Mouse (Mus musculus) limb, embryonic 11.5 days (tissue): Measurements from ENCODE around the gene Hp1bp3. TPM values are rescaled to one million over a fixed set of nuclear protein-coding genes. Genes with fewer than 3 reads are reported as not detected.

Experiments used
- ATAC-seq: fragments of 200-750 bp; cut with Nextera tagmentation; 2 replicates; pipeline ENCODE4 v1.8.0; 2017; ENCODE audit warnings: low read depth; ENCODE audit not compliant: insufficient number of reproducible peaks, low FRiP score, low TSS enrichment
- DNase-seq: peaks from one replicate; pipeline ENCODE4 v3.0.0-alpha.2; 2015; ENCODE audit warnings: low spot score
- H3K27ac ChIP-seq: fragments of 300-500 bp; sonication (generic); replicated peaks from 2 replicates; pipeline ENCODE4 v1.5.1; 2014; ENCODE audit warnings: low read depth, mild to moderate bottlenecking, low read length
- H3K27me3 ChIP-seq: fragments of 300-500 bp; sonication (generic); 2 replicates; pipeline ENCODE4 v1.6.1; 2014; ENCODE audit warnings: mild to moderate bottlenecking, low read length, mixed read lengths; ENCODE audit not compliant: control insufficient read depth, insufficient read depth
- H3K36me3 ChIP-seq: fragments of 300-500 bp; sonication (generic); 2 replicates; pipeline ENCODE4 v1.6.1; 2014; ENCODE audit warnings: mild to moderate bottlenecking, low read length, moderate library complexity, mixed read lengths; ENCODE audit not compliant: control insufficient read depth, insufficient read depth
- H3K4me1 ChIP-seq: fragments of 300-500 bp; sonication (generic); 2 replicates; pipeline ENCODE4 v1.6.1; 2014; ENCODE audit warnings: low read length, mixed read lengths; ENCODE audit not compliant: control insufficient read depth, insufficient read depth
- H3K4me2 ChIP-seq: fragments of 300-500 bp; sonication (generic); 2 replicates; pipeline ENCODE4 v1.6.1; 2014; ENCODE audit warnings: low read depth, mild to moderate bottlenecking, moderate library complexity; ENCODE audit not compliant: severe bottlenecking
- H3K4me3 ChIP-seq: fragments of 300-500 bp; sonication (generic); 2 replicates; pipeline ENCODE4 v1.5.1; 2014; ENCODE audit warnings: low read depth, low read length
- H3K9ac ChIP-seq: fragments of 300-500 bp; sonication (generic); 2 replicates; pipeline ENCODE4 v1.6.1; 2014; ENCODE audit warnings: mild to moderate bottlenecking, low read length
- H3K9me3 ChIP-seq: fragments of 300-500 bp; sonication (generic); 2 replicates; pipeline ENCODE4 v1.6.1; 2016; ENCODE audit warnings: low read length; ENCODE audit not compliant: control insufficient read depth
- WGBS: fragments of 180-500 bp; shearing (Covaris S2); extraction: QIAGEN DNeasy Blood & Tissue Kit; methylation state at CpG from one replicate; pipeline ENCODE4 v1.1.7; 2014; 5-methylcytosine and 5-hydroxymethylcytosine counted together
- polyA plus RNA-seq: library from polyadenylated mRNA; unstranded; fragments of >200 nt; fragmentation: Nextera tagmentation; extraction: Ambion mirVana; gene quantifications from 2 replicates; pipeline ENCODE4 v1.2.1, GENCODE M21; 2014

The Hp1bp3 gene
- polyA plus RNA-seq: 189 TPM in 2 replicates

DNA sequence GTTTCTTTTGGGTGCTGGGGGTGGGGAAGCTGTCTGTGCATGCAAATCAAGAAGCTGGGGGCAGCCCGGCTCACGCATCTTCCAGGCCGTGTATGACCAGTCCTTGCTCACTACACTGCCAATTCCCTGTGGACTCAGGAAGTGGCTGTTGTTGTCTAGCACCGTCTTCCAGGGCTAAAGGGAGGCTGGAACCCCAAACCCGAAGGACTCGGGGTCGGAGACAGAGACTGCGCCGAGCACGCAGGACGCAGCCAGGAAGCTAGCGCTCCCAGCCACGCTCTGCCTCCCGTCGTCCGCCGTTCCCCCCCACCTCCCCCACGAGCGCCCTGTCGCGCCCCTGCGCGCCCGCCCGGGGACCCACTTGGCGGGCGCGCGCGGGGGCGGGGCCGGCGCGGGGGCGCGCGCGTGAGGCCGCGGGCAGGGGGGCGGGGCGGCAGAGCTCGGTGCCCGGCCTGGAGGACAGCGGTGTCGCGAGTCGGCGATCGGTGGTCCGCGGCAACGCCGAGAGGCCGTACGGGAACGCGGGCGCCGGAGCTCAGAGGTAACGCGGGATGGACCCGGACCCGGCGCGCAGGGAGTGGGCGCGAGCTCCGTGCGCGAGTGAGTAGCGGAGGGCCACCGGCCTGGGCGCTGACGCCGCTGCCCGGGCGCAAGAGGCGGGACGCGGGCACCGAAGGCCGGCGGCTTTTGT lies at the start of gene Hp1bp3:
TSS of gene Hp1bp3 (plus strand) at position 97 of the 691 bp plus-strand sequence.
- WGBS: under 1% methylated on average over 33 of the region's 84 CpGs
- ATAC-seq (peak; percentile 61), DNase-seq (peak; percentile 85)
- H3K27me3 ChIP-seq: no peaks in the 10 kb centered on the region
- no peaks in the 10 kb centered on the region for H3K36me3 ChIP-seq
- peaks cover 7% of the 10 kb centered on the region for H3K4me1 ChIP-seq
- H3K9me3 ChIP-seq: no peaks in the 10 kb centered on the region
- peak within 1 kb of the TSS; percentile 84 for H3K4me2 ChIP-seq
- H3K9ac ChIP-seq: peak within 1 kb of the TSS; percentile 97
- peak within 1 kb of the TSS; percentile 94 for H3K4me3 ChIP-seq
- H3K27ac ChIP-seq: peak within 1 kb of the TSS; percentile 97

DNA sequence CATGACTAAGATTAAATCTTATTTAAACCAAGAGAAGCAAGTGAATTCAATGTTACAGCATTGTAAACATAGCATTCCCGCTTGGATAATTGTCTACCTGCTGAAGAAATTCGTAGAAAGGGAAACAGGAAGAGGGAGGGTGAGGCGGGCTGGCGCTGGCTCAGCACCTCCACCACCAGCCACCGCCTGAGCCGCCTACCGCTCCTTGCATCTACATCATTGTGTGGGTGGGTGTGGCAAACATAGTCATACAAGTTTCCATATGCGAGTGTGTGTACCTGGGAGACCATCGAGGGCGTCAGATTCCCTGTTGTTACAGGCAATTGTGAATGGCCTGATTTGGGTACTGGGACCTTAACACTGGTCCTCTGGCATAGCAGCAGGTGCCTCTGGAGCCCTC lies 49.6 kb upstream of the Hp1bp3 start:
- H3K27me3 ChIP-seq: no peaks in the 10 kb centered on the region
- no peak overlapping the region for H3K9ac ChIP-seq
- 96% methylated on average over 10 of the region's 10 CpGs for WGBS
- no peak overlapping the region for H3K27ac ChIP-seq
- no peak overlapping the region for H3K4me2 ChIP-seq
- peaks cover 15% of the 10 kb centered on the region for H3K36me3 ChIP-seq
- DNase-seq (no peak), ATAC-seq (no peak)
- H3K4me1 ChIP-seq: no peaks in the 10 kb centered on the region
- H3K9me3 ChIP-seq: no peaks in the 10 kb centered on the region
- no peak overlapping the region for H3K4me3 ChIP-seq

DNA sequence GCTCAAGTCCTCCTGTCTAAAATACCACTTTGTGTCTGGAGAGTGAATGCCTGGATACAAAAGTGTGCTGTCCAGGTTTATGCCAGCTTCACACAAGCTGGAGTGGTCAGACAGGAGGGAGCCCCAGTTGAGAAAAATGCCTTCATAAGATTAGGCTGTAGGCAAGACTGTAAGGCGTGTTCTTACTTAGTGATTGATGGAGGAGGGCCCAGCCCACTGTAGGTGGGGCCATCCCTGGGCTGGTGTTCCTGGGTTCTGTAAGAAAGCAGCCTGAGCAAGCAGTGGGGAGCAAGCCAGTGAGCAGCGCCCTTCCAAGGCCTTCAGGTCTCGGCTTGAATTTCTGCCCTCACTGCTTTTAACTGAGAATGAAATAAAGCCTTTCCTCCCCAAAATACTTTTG lies 47.9 kb upstream of the Hp1bp3 start:
- no peaks in the 10 kb centered on the region for H3K27me3 ChIP-seq
- H3K9me3 ChIP-seq: no peaks in the 10 kb centered on the region
- H3K9ac ChIP-seq: no peak overlapping the region
- DNase-seq (no peak), ATAC-seq (no peak)
- no peaks in the 10 kb centered on the region for H3K4me1 ChIP-seq
- no peak overlapping the region for H3K27ac ChIP-seq
- peaks cover 15% of the 10 kb centered on the region for H3K36me3 ChIP-seq
- H3K4me3 ChIP-seq: no peak overlapping the region
- H3K4me2 ChIP-seq: no peak overlapping the region
- WGBS: 81% methylated on average over 3 of the region's 3 CpGs

DNA sequence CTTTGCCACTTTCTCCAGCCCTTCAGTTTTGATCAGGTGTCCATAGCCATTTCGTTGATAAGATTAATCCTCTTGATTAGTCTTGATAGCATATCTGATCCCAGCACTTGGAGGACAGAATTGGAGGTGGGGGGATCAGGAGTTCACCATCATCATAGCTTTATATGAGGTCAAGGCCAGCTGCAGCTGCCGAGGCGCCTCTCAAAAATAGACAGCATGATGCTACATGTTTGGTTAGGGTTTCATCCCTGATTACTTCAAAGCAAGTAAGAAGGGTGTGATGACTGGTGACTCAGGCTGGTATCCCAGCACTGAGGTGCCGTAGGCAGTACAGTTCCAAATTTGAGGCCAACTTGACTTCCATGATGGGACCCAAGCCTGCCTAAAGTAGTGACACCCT lies 46.7 kb upstream of the Hp1bp3 start:
- Histone ChIP-seq H3K4me1 (no peaks in the 10 kb centered on the region), H3K4me2 (no peak overlapping the region), H3K27me3 (no peaks in the 10 kb centered on the region), H3K9ac (no peak overlapping the region), H3K9me3 (no peaks in the 10 kb centered on the region), H3K36me3 (peaks cover 12% of the 10 kb centered on the region), H3K4me3 (no peak overlapping the region), H3K27ac (no peak overlapping the region)
- DNase-seq (no peak), ATAC-seq (no peak)
- WGBS: 90% methylated on average over 4 of the region's 4 CpGs

DNA sequence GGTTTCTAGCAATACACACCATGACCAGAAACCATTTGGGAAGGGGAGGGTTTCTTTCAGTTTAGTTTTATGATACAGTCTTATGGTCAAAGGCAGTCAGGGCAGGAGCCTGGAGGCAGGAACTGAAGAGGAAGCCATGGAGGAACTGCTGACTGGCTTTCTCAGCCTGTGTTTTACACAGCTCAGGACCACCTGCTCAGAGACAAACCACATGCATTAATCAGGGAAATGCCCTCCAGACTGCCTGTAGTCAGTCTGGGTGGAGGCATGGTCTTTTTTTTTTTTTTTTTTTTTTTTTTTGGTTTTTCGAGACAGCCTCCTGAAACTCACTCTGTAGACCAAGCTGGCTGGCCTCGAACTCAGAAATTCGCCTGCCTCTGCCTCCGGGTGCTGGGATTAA lies 43.4 kb upstream of the Hp1bp3 start:
- Histone ChIP-seq H3K27me3 (no peaks in the 10 kb centered on the region), H3K4me1 (no peaks in the 10 kb centered on the region), H3K36me3 (peaks cover 20% of the 10 kb centered on the region), H3K4me2 (no peak overlapping the region), H3K9me3 (no peaks in the 10 kb centered on the region), H3K27ac (no peak overlapping the region), H3K9ac (no peak overlapping the region), H3K4me3 (no peak overlapping the region)
- 92% methylated on average over 4 of the region's 4 CpGs for WGBS
- ATAC-seq: no peak
- no peak for DNase-seq

DNA sequence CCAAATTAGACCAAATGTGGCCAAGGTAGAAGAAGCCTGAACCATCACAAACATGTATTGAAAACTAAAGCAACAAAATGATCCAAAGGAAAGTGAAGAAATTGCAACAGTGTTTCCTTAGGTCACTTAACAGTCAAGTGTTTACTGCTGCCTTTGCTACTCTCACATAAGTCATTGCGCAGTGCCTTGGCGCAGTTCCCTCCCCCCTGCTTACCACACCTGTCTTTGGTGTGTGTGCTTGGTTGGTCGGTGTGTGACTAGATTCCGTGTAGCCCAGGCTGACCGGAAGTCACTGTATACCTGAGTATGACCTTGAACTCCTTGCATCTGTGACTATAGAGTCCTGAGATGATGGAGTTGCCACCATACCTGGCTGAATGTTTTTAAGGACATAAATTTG lies 36.7 kb upstream of the Hp1bp3 start:
- no peak overlapping the region for H3K27ac ChIP-seq
- no peaks in the 10 kb centered on the region for H3K27me3 ChIP-seq
- no peak overlapping the region for H3K4me2 ChIP-seq
- no peak for DNase-seq
- peaks cover 31% of the 10 kb centered on the region for H3K36me3 ChIP-seq
- no peaks in the 10 kb centered on the region for H3K9me3 ChIP-seq
- no peaks in the 10 kb centered on the region for H3K4me1 ChIP-seq
- no peak overlapping the region for H3K4me3 ChIP-seq
- no peak overlapping the region for H3K9ac ChIP-seq
- 94% methylated on average over 5 of the region's 5 CpGs for WGBS
- no peak for ATAC-seq

DNA sequence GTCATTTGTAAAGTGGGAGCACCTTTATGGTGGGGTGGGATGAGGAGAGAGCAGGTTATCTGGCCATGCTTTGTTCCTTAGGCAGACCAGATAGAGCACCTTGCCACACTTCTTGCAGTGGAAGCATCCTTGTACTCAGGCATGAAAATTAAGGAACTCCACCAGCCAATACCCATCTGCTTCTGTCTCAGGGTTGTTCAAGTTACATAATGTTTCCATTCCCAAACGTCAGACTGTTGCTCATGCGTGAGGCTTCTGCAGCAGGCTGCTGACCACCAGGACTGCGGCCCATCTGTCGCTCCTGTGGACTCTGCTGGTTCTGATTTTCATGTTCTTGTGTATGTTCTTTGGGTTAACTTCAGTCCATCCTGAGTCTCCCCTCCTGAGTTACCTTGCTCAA lies 35.4 kb upstream of the Hp1bp3 start:
- Histone ChIP-seq H3K4me1 (no peaks in the 10 kb centered on the region), H3K4me3 (no peak overlapping the region), H3K36me3 (peaks cover 32% of the 10 kb centered on the region), H3K27me3 (no peaks in the 10 kb centered on the region), H3K9me3 (no peaks in the 10 kb centered on the region), H3K27ac (no peak overlapping the region), H3K9ac (no peak overlapping the region), H3K4me2 (no peak overlapping the region)
- ATAC-seq: no peak
- WGBS: 96% methylated on average over 4 of the region's 4 CpGs
- DNase-seq: no peak

DNA sequence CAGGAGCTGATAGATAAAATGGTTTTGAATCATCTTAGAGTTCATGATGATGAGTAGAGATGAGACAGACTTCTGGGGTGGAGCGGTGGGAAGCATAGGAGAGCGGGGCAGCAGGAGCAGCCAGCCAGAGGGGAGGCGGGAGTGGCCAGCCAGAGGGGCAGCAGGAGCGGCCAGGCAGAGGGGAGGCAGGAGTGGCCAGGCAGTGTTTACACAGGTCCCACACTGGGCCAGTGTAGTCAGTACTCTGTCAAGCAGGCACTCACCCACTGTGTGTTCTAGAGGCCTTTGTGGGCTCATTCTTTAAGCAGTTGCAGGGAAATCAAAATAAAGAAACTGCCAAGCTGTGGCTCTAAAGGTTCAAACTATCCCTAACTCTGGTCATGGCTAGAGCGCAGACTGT lies 32.0 kb upstream of the Hp1bp3 start:
- Histone ChIP-seq H3K27me3 (no peaks in the 10 kb centered on the region), H3K9ac (no peak overlapping the region), H3K4me3 (no peak overlapping the region), H3K4me1 (no peaks in the 10 kb centered on the region), H3K27ac (no peak overlapping the region), H3K9me3 (no peaks in the 10 kb centered on the region), H3K4me2 (no peak overlapping the region), H3K36me3 (peaks cover 28% of the 10 kb centered on the region)
- 90% methylated on average over 5 of the region's 5 CpGs for WGBS
- ATAC-seq (no peak), DNase-seq (no peak)

DNA sequence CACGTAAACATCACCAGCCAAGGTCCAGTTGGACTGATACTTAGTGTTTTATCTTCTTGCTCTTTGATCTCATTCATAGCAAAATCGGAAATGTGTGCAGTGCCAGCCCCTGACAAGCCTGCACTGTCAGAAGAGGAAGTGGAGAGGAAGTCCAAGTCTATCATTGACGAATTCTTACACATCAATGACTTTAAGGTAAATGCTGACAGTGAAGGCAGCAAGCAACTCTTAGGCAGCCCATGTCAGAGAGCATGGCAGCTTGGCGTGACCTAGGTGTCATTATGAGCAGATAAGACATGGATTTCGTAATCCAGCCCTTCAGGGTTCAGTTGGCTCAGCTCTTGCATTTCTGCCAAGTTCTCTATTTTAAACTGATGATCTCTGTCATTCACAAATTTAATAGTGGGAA lies 31.5 kb upstream of the Hp1bp3 start:
- ATAC-seq: no peak
- no peak overlapping the region for H3K27ac ChIP-seq
- no peaks in the 10 kb centered on the region for H3K27me3 ChIP-seq
- WGBS: 89% methylated on average over 5 of the region's 5 CpGs
- H3K9me3 ChIP-seq: no peaks in the 10 kb centered on the region
- no peaks in the 10 kb centered on the region for H3K4me1 ChIP-seq
- H3K9ac ChIP-seq: no peak overlapping the region
- H3K4me2 ChIP-seq: no peak overlapping the region
- no peak for DNase-seq
- peaks cover 28% of the 10 kb centered on the region for H3K36me3 ChIP-seq
- H3K4me3 ChIP-seq: no peak overlapping the region
